8 mouse cellular contexts compared by ENCODE assay signal in genomic region chr11:30160625-30161172, GRCm38 (mm10).
DNase-seq lines count a peak whose midpoint lies in the region; ATAC-seq and TF ChIP-seq lines count a peak whose summit lies in the region.

No protein-coding gene starts in this region.

- DNase-seq in kidney, postnatal 10 days, result no peak
- DNase-seq in Patski (ENCODE audit: low read depth, low spot score), result no peak
- peak; percentile 42 for DNase-seq in lung, postnatal 25 days (ENCODE audit: low spot score)
- no peak for DNase-seq in urinary bladder, postnatal 36 days (ENCODE audit: low spot score in 2 of 2)
- DNase-seq in thymus, adult 2 months, result no peak
- no peak for DNase-seq in frontal cortex, postnatal 10 days (ENCODE audit: low spot score in 2 of 2)

- ATAC-seq in kidney, embryonic 15.5 days (replicated peaks; ENCODE audit: low FRiP score), result no peak
- ATAC-seq in Patski, result peak; percentile 14
- no peak for ATAC-seq in heart, embryonic 15.5 days (replicated peaks; ENCODE audit: insufficient number of reproducible peaks, insufficient read depth, low FRiP score, low read depth)

- H3K4me3 ChIP-seq in kidney, embryonic 15.5 days (replicated peaks), result no peak overlapping the region
- H3K4me3 ChIP-seq in heart, embryonic 15.5 days, result no peak overlapping the region
- no peak overlapping the region for H3K4me3 ChIP-seq in thymus, adult 2 months (ENCODE audit: control insufficient read depth, insufficient read depth, low read length)

- H3K4me2 ChIP-seq in kidney, embryonic 15.5 days, result no peak overlapping the region
- peak overlapping the region; percentile 2; the same call in 1 of the 2 replicates for H3K4me2 ChIP-seq in heart, embryonic 15.5 days

- WGBS in kidney, embryonic 15.5 days, result 62% methylated on average over 4 of the region's 4 CpGs
- WGBS in heart, embryonic 15.5 days, result 34% methylated on average over 4 of the region's 4 CpGs
- WGBS in thymus, adult 2 months, result 85% methylated on average over 4 of the region's 4 CpGs

- no peak overlapping the region for H3K9ac ChIP-seq in kidney, embryonic 15.5 days
- no peak overlapping the region for H3K9ac ChIP-seq in heart, embryonic 15.5 days

- H3K27me3 ChIP-seq in kidney, embryonic 15.5 days, result no peaks in the 10 kb centered on the region
- no peaks in the 10 kb centered on the region for H3K27me3 ChIP-seq in Patski
- no peaks in the 10 kb centered on the region for H3K27me3 ChIP-seq in heart, embryonic 15.5 days
- no peaks in the 10 kb centered on the region for H3K27me3 ChIP-seq in thymus, adult 2 months (ENCODE audit: control insufficient read depth, insufficient read depth, low read length)

- H3K36me3 ChIP-seq in kidney, embryonic 15.5 days, result peaks cover 5% of the 10 kb centered on the region; the same call in 1 of the 2 replicates
- peaks cover 18% of the 10 kb centered on the region; the same call in 1 of the 2 replicates for H3K36me3 ChIP-seq in heart, embryonic 15.5 days
- H3K36me3 ChIP-seq in thymus, adult 2 months (ENCODE audit: control insufficient read depth, insufficient read depth, low read length), result peaks cover 9% of the 10 kb centered on the region; the same call in 1 of the 2 replicates

- TF ChIP-seq CTCF in Patski (IDR thresholded peaks at IDR 0.05), result no peak
- no peak for TF ChIP-seq CTCF in thymus, adult 2 months (IDR thresholded peaks at IDR 0.05; ENCODE audit: borderline replicate concordance, control insufficient read depth, extremely low read depth, insufficient read depth, low read length, poor library complexity)

- H3K9me3 ChIP-seq in kidney, embryonic 15.5 days (replicated peaks), result no peaks in the 10 kb centered on the region
- H3K9me3 ChIP-seq in heart, embryonic 15.5 days (replicated peaks), result no peaks in the 10 kb centered on the region

- H3K4me1 ChIP-seq in kidney, embryonic 15.5 days, result peaks cover 63% of the 10 kb centered on the region
- peaks cover 92% of the 10 kb centered on the region for H3K4me1 ChIP-seq in heart, embryonic 15.5 days (replicated peaks)
- peaks cover 11% of the 10 kb centered on the region for H3K4me1 ChIP-seq in thymus, adult 2 months (replicated peaks; ENCODE audit: control insufficient read depth, insufficient read depth, low read length)

- no peak for TF ChIP-seq POLR2A in thymus, adult 2 months (IDR thresholded peaks at IDR 0.05; ENCODE audit: control insufficient read depth, extremely low read depth, insufficient read depth, low read length, poor library complexity)

- H3K27ac ChIP-seq in kidney, embryonic 15.5 days, result peak overlapping the region; percentile 78; the same call in 1 of the 2 replicates
- peak overlapping the region; percentile 88 for H3K27ac ChIP-seq in heart, embryonic 15.5 days
- H3K27ac ChIP-seq in thymus, adult 2 months (ENCODE audit: control insufficient read depth, insufficient read depth, low read length), result no peak overlapping the region

- CTCF ChIA-PET in Patski (lab: Charles Lee), result interaction anchor here (1.1 kb wide), 1 partner anchor 18 kb away, joined by 3 read pairs; no protein-coding TSS in a partner anchor

- in situ Hi-C loops in Patski (cut with MboI; ENCODE audit: low pct_unique_long_range_greater_than_20kb), result no loop called here

- POLR2A ChIA-PET in Patski (lab: Charles Lee), result interaction anchor here (0.7 kb wide), 1 partner anchor 102 kb away, joined by 3 read pairs; no protein-coding TSS in a partner anchor
